In the genomic region with DNA sequence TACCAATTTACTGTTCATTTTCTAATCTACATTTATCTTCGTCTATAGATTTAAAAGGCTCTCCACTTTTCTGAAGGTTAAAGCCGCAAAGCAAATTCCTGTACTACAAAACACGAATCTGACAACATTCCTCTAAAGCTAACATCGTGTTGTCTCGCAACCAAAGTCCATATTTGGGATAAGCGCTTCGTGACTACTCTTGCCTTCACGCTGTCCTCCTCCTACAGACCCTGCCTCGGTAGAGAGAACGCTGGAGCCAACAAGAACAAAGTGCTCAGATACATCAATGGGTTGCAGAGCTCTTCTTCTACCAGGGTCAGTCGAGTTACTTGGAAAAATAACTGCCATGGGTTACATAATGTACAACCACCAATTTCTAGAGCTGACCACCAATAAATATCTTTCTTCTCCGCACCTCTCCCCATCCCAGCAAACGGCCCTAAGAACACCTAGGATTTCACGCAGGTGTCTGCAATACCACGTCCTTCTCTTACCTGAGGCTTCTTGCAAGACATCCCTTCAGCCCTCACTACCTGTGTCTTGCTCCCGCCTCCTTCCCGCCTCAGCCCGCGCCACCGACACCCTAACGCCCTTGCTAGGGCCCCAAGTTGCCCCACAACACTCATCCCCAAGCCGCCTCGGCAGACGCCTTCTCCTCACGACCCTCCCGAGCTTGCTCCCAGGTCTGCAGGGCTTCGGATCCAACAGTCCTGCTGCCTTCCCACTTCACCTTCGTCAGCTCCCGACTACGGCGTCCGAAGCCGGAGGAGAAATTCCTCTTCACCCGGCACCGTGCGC, we compare ENCODE assay signal across 8 mouse cellular contexts. TPM values are rescaled to one million over a fixed set of nuclear protein-coding genes. Genes with fewer than 3 reads are reported as not detected.
DNase-seq lines count a peak whose midpoint lies in the region; ATAC-seq and TF ChIP-seq lines count a peak whose summit lies in the region.

No protein-coding gene starts in this region.

- H3K27me3 ChIP-seq in kidney, embryonic 16.5 days (ENCODE audit: insufficient read depth, low read length) = no peaks in the 10 kb centered on the region
- H3K27me3 ChIP-seq in G1E (ENCODE audit: insufficient read depth, low read length) = no peaks in the 10 kb centered on the region
- H3K27me3 ChIP-seq in hindbrain, embryonic 11.5 days (ENCODE audit: control insufficient read depth, insufficient read depth, low read length) = no peaks in the 10 kb centered on the region
- no peaks in the 10 kb centered on the region for H3K27me3 ChIP-seq in myocyte (ENCODE audit: control insufficient read depth, insufficient read depth, insufficient read length)

- TF ChIP-seq POLR2A in myocyte (IDR thresholded peaks at IDR 0.05; ENCODE audit: insufficient read length, low read depth) = no peak

- peak; percentile 82 for ATAC-seq in kidney, embryonic 16.5 days (ENCODE audit: low FRiP score, low TSS enrichment)
- ATAC-seq in G1E (ENCODE audit: extremely low read depth, insufficient number of reproducible peaks, low FRiP score, poor library complexity, severe bottlenecking) = no peak
- peak; percentile 9; the same call in 1 of the 2 replicates for ATAC-seq in common myeloid progenitor, adult 5-6 weeks (replicated peaks; ENCODE audit: low read depth, poor library complexity, severe bottlenecking)
- peak; percentile 75 for ATAC-seq in hindbrain, embryonic 11.5 days (ENCODE audit: low FRiP score)

- WGBS in kidney, embryonic 16.5 days = 5% methylated on average over 36 of the region's 36 CpGs
- WGBS in hindbrain, embryonic 11.5 days = 7% methylated on average over 36 of the region's 36 CpGs

- H3K9ac ChIP-seq in kidney, embryonic 16.5 days (replicated peaks; ENCODE audit: low read length) = peak overlapping the region; percentile 92
- H3K9ac ChIP-seq in hindbrain, embryonic 11.5 days (ENCODE audit: low read depth, low read length) = peak overlapping the region; percentile 81

- DNase-seq in kidney, adult 8-10 months = no peak
- DNase-seq in G1E (ENCODE audit: low spot score) (no peak), liver (peak; percentile 5)
- no peak for DNase-seq in hindbrain, embryonic 11.5 days (ENCODE audit: low spot score)
- DNase-seq in gastrocnemius, adult 18-20 months (ENCODE audit: low spot score) = no peak

- peak overlapping the region; percentile 67 for H3K4me3 ChIP-seq in kidney, embryonic 16.5 days (ENCODE audit: low read length)
- H3K4me3 ChIP-seq in G1E (ENCODE audit: low read depth, low read length) (peak overlapping the region; percentile 85), myocyte (peak overlapping the region; percentile 83)
- H3K4me3 ChIP-seq in hindbrain, embryonic 11.5 days (ENCODE audit: low read depth, low read length) = peak overlapping the region; percentile 82

- H3K36me3 ChIP-seq in kidney, embryonic 16.5 days (ENCODE audit: insufficient read depth, low read length) = no peaks in the 10 kb centered on the region
- H3K36me3 ChIP-seq in G1E (replicated peaks) (peaks cover 12% of the 10 kb centered on the region), myocyte (ENCODE audit: control insufficient read depth, insufficient read depth) (no peaks in the 10 kb centered on the region)
- H3K36me3 ChIP-seq in hindbrain, embryonic 11.5 days (ENCODE audit: control insufficient read depth, insufficient read depth, low read length) = no peaks in the 10 kb centered on the region

- H3K9me3 ChIP-seq in kidney, embryonic 16.5 days (ENCODE audit: low read length) = no peaks in the 10 kb centered on the region
- H3K9me3 ChIP-seq in G1E (replicated peaks) = no peaks in the 10 kb centered on the region
- no peaks in the 10 kb centered on the region for H3K9me3 ChIP-seq in hindbrain, embryonic 11.5 days (ENCODE audit: control insufficient read depth, low read length)

- no peak overlapping the region for H3K27ac ChIP-seq in kidney, embryonic 16.5 days (ENCODE audit: low read length)
- H3K27ac ChIP-seq in hindbrain, embryonic 11.5 days (ENCODE audit: low read depth, low read length) = 0 out of 2 replicates have a peak overlapping the region, but pooled peaks have one; percentile 10

- no peak for TF ChIP-seq CTCF in G1E (IDR thresholded peaks at IDR 0.05; ENCODE audit: low read depth, low read length)

- peak overlapping the region; percentile 60 for H3K4me2 ChIP-seq in kidney, embryonic 16.5 days (replicated peaks; ENCODE audit: low read depth, low read length)
- H3K4me2 ChIP-seq in hindbrain, embryonic 11.5 days (replicated peaks; ENCODE audit: low read depth, low read length) = peak overlapping the region; percentile 71
- peak overlapping the region; percentile 91 for H3K4me2 ChIP-seq in myocyte (ENCODE audit: low read depth)

- peak overlapping the region; percentile 63 for H3ac ChIP-seq in myocyte (ENCODE audit: control insufficient read depth, insufficient read length)

- peaks cover 10% of the 10 kb centered on the region; the same call in 1 of the 2 replicates for H3K4me1 ChIP-seq in kidney, embryonic 16.5 days (ENCODE audit: insufficient read depth, low read length)
- peaks cover 19% of the 10 kb centered on the region for H3K4me1 ChIP-seq in G1E (ENCODE audit: insufficient read depth, low read depth, low read length)
- no peaks in the 10 kb centered on the region for H3K4me1 ChIP-seq in hindbrain, embryonic 11.5 days (replicated peaks; ENCODE audit: control insufficient read depth, insufficient read depth, low read length)

- peaks cover 70% of the 10 kb centered on the region for H3K79me2 ChIP-seq in myocyte (ENCODE audit: control insufficient read depth, insufficient read depth)

TF ChIP-seq in myocyte, 11 proteins besides CTCF, POLR2A, EP300 and RAD21:
- TF ChIP-seq MYOD1 (IDR thresholded peaks at IDR 0.05; ENCODE audit: control insufficient read depth in 1 of 3, insufficient read length in 2 of 3, low read depth in 2 of 3) = no peak
- TF ChIP-seq USF1 (IDR thresholded peaks at IDR 0.05; ENCODE audit: low read depth) = no peak
- TF ChIP-seq MAX (IDR thresholded peaks at IDR 0.05; ENCODE audit: low read depth) = no peak
- TF ChIP-seq SRF (IDR thresholded peaks at IDR 0.05; ENCODE audit: control insufficient read depth, insufficient read length, low read depth) = peak; percentile 19
- no peak for TF ChIP-seq TCF3 (IDR thresholded peaks at IDR 0.05; ENCODE audit: insufficient read length, low read depth)
- TF ChIP-seq MYOG (IDR thresholded peaks at IDR 0.05; ENCODE audit: control insufficient read depth in 1 of 3, insufficient read depth in 1 of 3, insufficient read length in 2 of 3, low read depth in 2 of 3) = no peak

RNA-seq across cellular contexts. Expression of gene Fam126b, which starts 0.6 kb away (rescaled TPM):
- polyA plus RNA-seq in kidney, embryonic 16.5 days (2015; fragmentation: Nextera tagmentation; extraction: Ambion mirVana) = 10.1 and 12.6 TPM in 2 replicates
- total RNA-seq in G1E (2014; fragmentation: Nextera tagmentation) (28.3 and 34.5 TPM in 2 replicates), G1E (2017) (32.9 and 35.0 TPM in 2 replicates)
- polyA plus RNA-seq in G1E (2012) (7.1 and 10.3 TPM in 2 replicates), myocyte (2012; fragmentation: generic; extraction: Trizol) (1.1 TPM)
- total RNA-seq in common myeloid progenitor, adult 5-6 weeks (2017) = 13.1 and 13.9 TPM in 2 replicates
- polyA plus RNA-seq in hindbrain, embryonic 11.5 days (2014; fragmentation: Nextera tagmentation; extraction: Ambion mirVana) = 8.5 and 9.1 TPM in 2 replicates
- 10 to 100 TPM in 1 of 2 experiments, 1 to 10 TPM in 1; 9.5 to 12.4 TPM for total RNA-seq in gastrocnemius, adult 18-20 months (2021)

RNA-seq across cellular contexts. Expression of gene Ndufb3, which starts 0.6 kb away (rescaled TPM):
- polyA plus RNA-seq in kidney, embryonic 16.5 days (2015; fragmentation: Nextera tagmentation; extraction: Ambion mirVana) = 161 and 167 TPM in 2 replicates
- 34.5 and 57.8 TPM in 2 replicates for total RNA-seq in G1E (2014; fragmentation: Nextera tagmentation)
- total RNA-seq in G1E (2017) = 168 and 172 TPM in 2 replicates
- polyA plus RNA-seq in G1E (2012) = 5.8 and 7.5 TPM in 2 replicates
- total RNA-seq in common myeloid progenitor, adult 5-6 weeks (2017) = 84.0 and 90.8 TPM in 2 replicates
- polyA plus RNA-seq in hindbrain, embryonic 11.5 days (2014; fragmentation: Nextera tagmentation; extraction: Ambion mirVana) = 150 and 164 TPM in 2 replicates
- polyA plus RNA-seq in myocyte (2012; fragmentation: generic; extraction: Trizol) = 130 TPM
- 100 to 1,000 TPM; 166 to 200 TPM for total RNA-seq in gastrocnemius, adult 18-20 months (2021)

Comparison
In these comparisons a context has a peak if more than half of its experiments do, and no peak if none do; other contexts are left out.
1. RNA of gene Ndufb3, which starts 0.6 kb away (polyA plus RNA-seq): 161 to 167 TPM in kidney, embryonic 16.5 days, 150 to 164 TPM in hindbrain, embryonic 11.5 days and 130 TPM in myocyte (single experiment); 5.8 to 7.5 TPM in G1E; every median in the first group is over 10 times any median in the second.
2. Peak in every context shown above with its lines, with median percentiles within 50 percentile points of each other: H3K4me2 ChIP-seq and H3K4me3 ChIP-seq.